Comparison of ENCODE assay signal across 8 mouse cellular contexts in the genomic region with DNA sequence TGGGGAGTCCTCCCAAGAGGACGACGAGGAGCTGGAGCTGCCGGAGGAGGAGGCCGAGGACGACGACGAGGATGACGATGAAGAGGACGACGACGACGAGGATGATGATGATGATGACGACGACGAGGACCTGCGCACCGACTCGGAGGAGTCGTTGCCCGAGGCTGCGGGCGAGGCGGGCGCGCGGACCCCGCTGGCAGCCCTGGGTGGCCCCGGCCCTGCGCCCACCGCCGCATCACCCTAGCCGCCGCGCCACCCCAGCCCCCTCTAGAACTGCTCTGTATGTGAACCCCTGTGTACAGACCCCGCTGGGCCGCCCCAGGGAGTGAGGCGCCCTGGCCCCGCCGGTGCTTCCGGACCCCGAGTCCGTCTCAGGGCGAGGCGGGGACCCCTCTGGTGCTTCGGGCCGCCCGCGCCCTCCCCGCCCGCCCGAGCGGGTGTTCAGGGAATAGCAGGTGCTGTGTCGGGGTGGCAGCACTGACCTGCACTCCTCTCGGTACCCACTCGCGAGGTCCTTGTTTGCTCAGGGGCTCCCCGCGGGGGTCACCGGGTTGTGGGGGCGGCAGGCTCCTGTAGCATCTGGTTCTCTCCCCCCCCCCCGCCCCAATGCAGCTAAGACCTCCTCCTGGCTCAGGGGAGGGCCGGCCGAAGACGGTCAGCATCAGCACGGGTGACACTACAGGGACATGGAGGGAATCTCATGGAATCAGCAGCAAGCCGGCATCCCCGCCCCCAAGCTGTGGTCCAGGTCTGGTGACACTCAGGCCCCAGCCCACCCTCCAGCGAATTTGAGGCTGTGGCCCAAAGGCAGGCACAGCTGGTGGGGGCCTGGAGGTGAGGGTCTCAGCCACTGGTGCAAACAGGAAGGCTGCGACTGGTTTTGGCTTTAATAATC.
DNase-seq lines count a peak whose midpoint lies in the region; ATAC-seq lines count a peak whose summit lies in the region.

No protein-coding gene starts in this region.

- H3K4me2 ChIP-seq in forebrain, embryonic 11.5 days (ENCODE audit: low read depth, low read length, severe bottlenecking): peak overlapping the region; percentile 83
- H3K4me2 ChIP-seq in intestine, embryonic 16.5 days (ENCODE audit: low read depth, low read length): peak overlapping the region; percentile 52
- peak overlapping the region; percentile 59 for H3K4me2 ChIP-seq in neural tube, embryonic 14.5 days (ENCODE audit: low read depth, low read length)

- H3K9ac ChIP-seq in forebrain, embryonic 11.5 days (ENCODE audit: low read length): peak overlapping the region; percentile 51
- peak overlapping the region; percentile 54; the same call in 1 of the 2 replicates for H3K9ac ChIP-seq in intestine, embryonic 16.5 days (ENCODE audit: low read depth, low read length)
- H3K9ac ChIP-seq in neural tube, embryonic 14.5 days (replicated peaks; ENCODE audit: low read depth, low read length): peak overlapping the region; percentile 51

- peaks cover 27% of the 10 kb centered on the region for H3K4me1 ChIP-seq in forebrain, embryonic 11.5 days (replicated peaks; ENCODE audit: control insufficient read depth, insufficient read depth, low read length)
- peaks cover 36% of the 10 kb centered on the region for H3K4me1 ChIP-seq in intestine, embryonic 16.5 days (ENCODE audit: control insufficient read depth, insufficient read depth, low read length)
- H3K4me1 ChIP-seq in neural tube, embryonic 14.5 days (ENCODE audit: control insufficient read depth, insufficient read depth, low read length): peaks cover 21% of the 10 kb centered on the region

- H3K4me3 ChIP-seq in forebrain, embryonic 11.5 days (ENCODE audit: low read depth, low read length): peak overlapping the region; percentile 40
- peak overlapping the region; percentile 28 for H3K4me3 ChIP-seq in intestine, embryonic 16.5 days (ENCODE audit: low read length)
- peak overlapping the region; percentile 34 for H3K4me3 ChIP-seq in neural tube, embryonic 14.5 days (ENCODE audit: low read depth, low read length)

- peak; percentile 22; the same call in 1 of the 2 replicates for ATAC-seq in forebrain, embryonic 11.5 days (replicated peaks; ENCODE audit: low FRiP score)
- ATAC-seq in intestine, embryonic 16.5 days: no peak
- ATAC-seq in neural tube, embryonic 14.5 days (ENCODE audit: low read depth): no peak; the same call in 1 of the 2 replicates
- ATAC-seq in megakaryocyte-erythroid progenitor cell, adult 5-6 weeks (replicated peaks; ENCODE audit: low FRiP score, low TSS enrichment, poor library complexity, severe bottlenecking): no peak

- no peaks in the 10 kb centered on the region; the same call in 1 of the 2 replicates for H3K36me3 ChIP-seq in forebrain, embryonic 11.5 days (ENCODE audit: control insufficient read depth, insufficient read depth, low read length)
- no peaks in the 10 kb centered on the region for H3K36me3 ChIP-seq in intestine, embryonic 16.5 days (ENCODE audit: control insufficient read depth, insufficient read depth, low read length)
- H3K36me3 ChIP-seq in neural tube, embryonic 14.5 days (ENCODE audit: control insufficient read depth, insufficient read depth, low read length): no peaks in the 10 kb centered on the region

- peak; percentile 31 to 33 for DNase-seq in left cerebral cortex, adult 18-20 months (ENCODE audit: low spot score in 2 of 2)
- DNase-seq in left cerebral cortex, postnatal 36 days (ENCODE audit: low spot score in 2 of 2): no peak
- DNase-seq in forebrain, embryonic 11.5 days (ENCODE audit: low spot score): peak; percentile 67
- DNase-seq in urinary bladder, adult 18-20 months (ENCODE audit: low spot score in 2 of 2): no peak
- DNase-seq in spleen, adult 12 weeks (ENCODE audit: low spot score): no peak

- intact Hi-C loops in left cerebral cortex, postnatal 36 days (cut with DNase I): no loop called here

- 2% methylated on average over 62 of the region's 69 CpGs for WGBS in forebrain, embryonic 11.5 days
- 15% methylated on average over 63 of the region's 69 CpGs for WGBS in intestine, embryonic 16.5 days
- 3% methylated on average over 42 of the region's 69 CpGs for WGBS in neural tube, embryonic 14.5 days

- H3K9me3 ChIP-seq in forebrain, embryonic 11.5 days (ENCODE audit: control insufficient read depth, low read length): no peaks in the 10 kb centered on the region
- H3K9me3 ChIP-seq in intestine, embryonic 16.5 days (ENCODE audit: control insufficient read depth, low read length): no peaks in the 10 kb centered on the region
- no peaks in the 10 kb centered on the region for H3K9me3 ChIP-seq in neural tube, embryonic 14.5 days (ENCODE audit: control insufficient read depth, low read length)

- peaks cover 45% of the 10 kb centered on the region for H3K27me3 ChIP-seq in forebrain, embryonic 11.5 days (ENCODE audit: control insufficient read depth, insufficient read depth, low read length)
- peaks cover 26% of the 10 kb centered on the region for H3K27me3 ChIP-seq in intestine, embryonic 16.5 days (replicated peaks; ENCODE audit: control insufficient read depth, insufficient read depth, low read length)
- H3K27me3 ChIP-seq in neural tube, embryonic 14.5 days (ENCODE audit: control insufficient read depth, insufficient read depth, low read length): peaks cover 29% of the 10 kb centered on the region

- no peak overlapping the region for H3K27ac ChIP-seq in forebrain, embryonic 11.5 days (ENCODE audit: low read depth, low read length)
- no peak overlapping the region for H3K27ac ChIP-seq in intestine, embryonic 16.5 days (ENCODE audit: low read length)
- no peak overlapping the region for H3K27ac ChIP-seq in neural tube, embryonic 14.5 days (ENCODE audit: low read depth, low read length)

Comparison
In these comparisons a context has a peak if more than half of its experiments do, and no peak if none do; other contexts are left out.
1. DNase-seq: peak in left cerebral cortex, adult 18-20 months (2 of 2) and forebrain, embryonic 11.5 days (single experiment); none in left cerebral cortex, postnatal 36 days (0 of 2), urinary bladder, adult 18-20 months (0 of 2) and spleen, adult 12 weeks (single experiment).
2. Peak in every context shown above with its lines, with median percentiles within 50 percentile points of each other: H3K4me2 ChIP-seq, H3K4me3 ChIP-seq and H3K9ac ChIP-seq.